Mouse (Mus musculus) embryo, embryonic 10 days (tissue): ENCODE data around the gene Hist3h2a.
A peak's percentile ranks its signal among the peaks of the same experiment; 100 is the strongest.

Experiments used
- DNase-seq: peaks from one replicate; pipeline ENCODE4 v3.0.0-alpha.2; 2015; ENCODE audit warnings: low spot score

Gene Hist3h2a

DNA sequence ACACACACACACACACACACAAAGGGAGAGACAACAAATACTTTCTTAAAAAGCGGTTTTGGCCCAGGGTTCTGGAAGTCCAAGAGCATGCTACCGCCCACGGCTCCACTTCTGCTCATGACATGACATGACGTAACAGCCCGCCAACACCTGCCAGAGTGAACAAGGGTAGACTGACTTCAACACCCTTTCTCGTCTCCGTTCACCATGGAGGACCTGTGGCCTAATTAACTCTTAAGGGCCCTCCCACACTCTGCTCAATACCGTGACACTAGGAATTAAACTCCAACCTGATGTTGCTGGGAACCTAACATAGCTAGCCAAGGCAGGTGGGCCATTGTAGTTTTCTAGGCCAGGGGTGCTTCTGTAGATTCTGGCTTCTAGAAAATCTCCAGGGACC, 14.5 kb downstream of the Hist3h2a start:
- DNase-seq, result no peak

- DNase-seq, result no peak
Measured at GRCm38 (mm10) chr11:58969659-58970058, 15.2 kb downstream of the Hist3h2a start.

- no peak for DNase-seq
Measured at GRCm38 (mm10) chr11:58970831-58971530, 16.5 kb downstream of the Hist3h2a start.

DNA sequence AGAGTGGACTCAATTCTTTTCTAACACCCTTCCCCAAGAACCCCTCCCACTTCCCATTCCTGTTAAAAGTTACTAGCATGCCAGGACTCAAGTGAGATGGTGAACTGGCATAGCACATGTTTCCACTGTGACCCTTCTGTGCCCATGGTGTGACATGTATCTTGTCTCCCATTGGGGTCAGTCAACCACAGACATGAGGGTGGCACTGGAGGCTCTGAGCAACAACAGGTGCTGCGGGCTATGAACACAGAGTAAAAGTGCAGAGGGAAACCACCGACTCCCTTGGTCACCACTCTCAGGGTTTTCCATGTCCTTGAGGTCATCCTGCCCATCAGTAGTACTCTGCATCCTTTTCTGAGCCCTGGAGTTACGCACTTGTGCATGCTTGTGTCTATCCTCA, 17.3 kb downstream of the Hist3h2a start:
- DNase-seq, result no peak

DNA sequence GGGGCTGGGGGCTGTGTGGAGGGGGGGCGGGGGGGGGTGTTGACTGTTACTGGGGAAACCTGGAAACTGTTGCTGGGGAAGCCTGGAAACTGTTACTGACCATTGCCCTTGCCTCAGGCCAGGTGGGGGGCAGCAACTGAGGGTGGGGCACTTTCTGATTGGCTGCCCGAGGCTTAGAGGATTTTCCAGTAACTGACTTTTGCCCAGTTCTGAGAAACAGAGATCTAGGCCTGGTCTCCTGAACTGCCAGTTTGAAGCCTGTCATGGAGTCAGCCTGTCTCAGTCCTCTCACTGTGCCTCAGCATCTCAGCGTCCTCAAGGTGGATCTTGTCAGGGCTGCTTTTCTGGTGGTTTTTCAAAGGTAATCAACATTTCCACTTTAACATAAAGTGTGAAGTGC, 19.9 kb downstream of the Hist3h2a start:
- DNase-seq, result no peak

DNA sequence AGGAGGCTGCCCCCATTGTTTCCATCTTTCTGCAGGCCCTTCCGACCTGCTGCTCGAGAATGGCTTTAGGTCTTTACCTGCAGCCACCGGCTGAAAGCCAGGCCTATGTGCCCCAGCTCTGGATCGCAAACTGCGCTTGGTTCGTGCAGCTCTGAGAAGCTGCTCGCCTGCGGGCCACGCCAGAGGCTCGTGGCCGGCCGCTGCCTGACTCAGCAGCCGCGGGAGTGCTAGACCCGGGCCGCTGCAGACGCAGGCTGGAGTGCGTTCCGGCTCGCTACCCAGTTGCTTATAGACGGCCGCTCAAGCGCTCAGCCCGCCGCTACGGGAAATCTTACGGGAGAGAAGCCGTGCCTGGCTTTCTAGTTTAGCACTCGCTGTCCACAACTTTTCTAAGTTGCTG, 22.7 kb downstream of the Hist3h2a start:
- DNase-seq, result no peak

DNA sequence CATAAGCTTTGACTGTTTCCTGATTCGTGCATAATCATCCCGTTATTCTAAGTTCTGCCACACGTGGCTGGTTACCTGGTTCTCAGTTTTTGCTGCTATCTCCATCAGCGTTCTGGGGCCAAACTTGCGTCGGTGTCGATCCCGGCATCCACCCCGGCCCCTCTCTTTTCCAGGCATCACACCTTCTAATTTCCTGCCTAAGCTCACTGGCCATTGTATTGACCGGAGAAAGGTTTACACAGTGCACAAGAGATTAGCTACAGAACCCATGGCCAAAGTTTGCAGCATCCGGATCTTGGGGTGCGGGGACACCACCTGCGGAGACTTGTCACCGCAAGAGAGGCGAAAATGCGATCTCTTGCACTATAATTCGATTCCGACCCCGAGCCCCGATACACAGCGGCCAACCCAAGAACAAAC, 23.1 kb downstream of the Hist3h2a start:
- DNase-seq, result no peak

GRCm38 (mm10) chr11:58978027-58978705, 23.7 kb downstream of the Hist3h2a start, which contains the start of gene Trim11:
Trim11 (plus strand) TSS chr11:58978093.
- peak; percentile 85 for DNase-seq

GRCm38 (mm10) chr11:58978706-58979030, 24.2 kb downstream of the Hist3h2a start:
- no peak for DNase-seq

GRCm38 (mm10) chr11:58979183-58979582, 24.7 kb downstream of the Hist3h2a start:
- DNase-seq, result no peak

- no peak for DNase-seq
Measured at GRCm38 (mm10) chr11:58979661-58980060, 25.2 kb downstream of the Hist3h2a start.

GRCm38 (mm10) chr11:58980381-58980990, 26.0 kb downstream of the Hist3h2a start:
- no peak for DNase-seq

DNA sequence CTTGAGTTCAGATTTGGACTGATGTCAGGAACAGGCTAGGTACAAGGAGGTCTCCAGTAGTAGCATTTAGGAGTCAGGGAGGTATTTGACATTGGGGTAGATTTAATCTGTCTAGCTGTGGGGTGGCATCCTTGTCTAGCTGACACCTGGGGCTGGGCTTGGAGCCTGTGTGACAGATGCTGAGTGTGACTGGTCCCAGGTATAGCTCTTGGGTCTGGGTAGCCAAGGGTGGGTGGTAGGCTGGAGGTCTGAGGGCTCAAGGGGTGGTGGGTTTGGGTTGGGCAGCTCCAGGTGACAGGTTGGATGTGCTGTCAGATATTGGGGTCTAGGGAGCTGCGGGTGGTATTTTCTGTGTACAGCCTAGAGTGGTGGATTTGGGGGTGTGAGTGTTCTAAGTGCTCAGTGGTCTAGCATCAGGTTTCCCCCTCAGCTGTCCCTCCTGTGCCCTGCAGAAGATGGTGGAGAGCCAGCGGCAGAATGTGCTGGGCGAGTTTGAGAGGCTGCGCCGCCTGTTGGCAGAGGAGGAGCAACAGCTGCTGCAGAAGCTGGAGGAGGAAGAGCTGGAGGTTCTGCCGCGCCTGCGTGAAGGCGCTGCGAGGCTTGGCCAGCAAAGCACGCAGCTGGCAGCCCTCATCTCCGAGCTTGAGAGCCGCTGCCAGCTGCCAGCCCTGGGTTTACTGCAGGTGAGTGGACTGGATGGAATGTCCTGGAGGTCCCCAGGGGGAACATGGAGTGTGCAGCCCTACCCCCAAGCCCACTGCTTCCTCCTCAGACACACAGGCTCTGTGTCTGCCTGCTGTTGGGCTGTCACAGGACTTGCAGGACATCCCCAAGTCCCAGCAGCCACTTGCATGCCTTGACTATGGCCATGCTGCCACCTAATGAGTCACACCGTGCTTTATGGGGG, 27.3 kb downstream of the Hist3h2a start:
- peak; percentile 52 for DNase-seq

DNA sequence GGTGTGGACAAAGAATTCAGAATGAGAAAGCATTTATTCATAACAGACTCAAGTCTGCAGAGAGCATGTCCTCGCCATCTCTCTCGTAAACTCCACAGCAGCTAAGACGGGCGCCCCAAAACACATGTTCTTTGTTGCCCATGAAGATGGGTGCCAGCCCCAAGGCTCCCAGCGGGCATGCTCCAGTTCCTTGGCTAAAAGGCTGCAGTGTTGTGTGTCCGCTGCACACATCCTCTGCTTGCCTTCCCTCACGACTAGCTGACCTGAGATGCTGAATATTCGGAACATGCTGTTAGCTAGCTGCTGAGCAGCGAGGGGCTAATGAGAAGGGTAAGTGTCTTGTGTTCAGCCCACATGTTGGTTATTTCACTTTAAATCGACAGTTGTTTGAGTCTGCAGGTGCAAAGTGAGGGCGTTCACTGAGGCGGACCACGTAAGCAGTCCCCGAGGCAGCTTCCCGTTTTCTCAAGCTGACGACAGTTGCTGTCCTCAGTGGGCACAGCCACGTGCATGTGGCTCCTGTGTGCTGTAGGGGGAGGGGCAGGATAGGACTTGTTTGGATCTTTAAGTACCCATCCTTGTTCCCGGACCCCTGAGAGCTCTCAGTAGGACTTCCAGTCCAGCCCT, 28.1 kb downstream of the Hist3h2a start:
- DNase-seq, result no peak

- no peak for DNase-seq
Measured at GRCm38 (mm10) chr11:58983691-58984341, 29.3 kb downstream of the Hist3h2a start.

DNA sequence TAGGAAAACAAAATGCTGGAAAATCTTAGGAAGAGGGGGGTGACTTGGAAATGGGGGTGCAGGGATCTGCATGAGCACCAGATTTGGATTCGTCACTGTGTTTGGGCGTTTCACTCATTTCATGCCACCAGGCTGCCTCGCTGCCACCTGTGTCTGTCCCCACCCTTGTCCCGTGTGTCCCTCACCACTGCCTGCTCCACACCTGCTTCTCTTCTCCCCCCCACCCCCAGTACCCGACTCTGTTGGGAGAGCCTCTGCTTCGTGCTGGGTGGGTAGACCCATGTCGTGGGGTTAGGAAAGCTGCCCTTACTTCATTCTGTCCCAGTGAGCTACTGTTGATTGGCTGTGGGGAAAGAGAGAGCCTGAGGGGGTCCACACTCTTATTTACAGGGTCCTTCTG, 30.2 kb downstream of the Hist3h2a start:
- no peak for DNase-seq

GRCm38 (mm10) chr11:58985299-58985917, 30.9 kb downstream of the Hist3h2a start:
- DNase-seq, result no peak

DNA sequence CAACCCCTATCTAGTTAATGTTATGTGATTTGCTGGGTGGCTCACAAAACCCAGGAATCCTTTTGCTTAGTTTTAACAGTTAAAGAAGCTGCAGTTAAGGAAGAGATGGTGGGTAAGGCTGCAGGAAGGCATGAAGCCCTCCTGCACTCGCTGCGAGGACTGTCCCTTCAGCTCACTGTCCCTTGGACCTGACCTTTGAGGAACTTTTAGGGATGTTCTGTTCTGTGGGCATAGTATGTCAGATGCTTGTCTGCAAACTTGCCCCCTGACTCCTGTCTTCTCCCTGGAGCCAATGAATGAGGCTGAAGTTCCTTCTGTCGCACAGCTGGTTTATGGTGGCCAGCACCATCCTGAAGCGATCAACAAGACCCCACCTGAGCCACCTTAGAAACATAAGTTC, 34.7 kb downstream of the Hist3h2a start:
- DNase-seq, result no peak

DNA sequence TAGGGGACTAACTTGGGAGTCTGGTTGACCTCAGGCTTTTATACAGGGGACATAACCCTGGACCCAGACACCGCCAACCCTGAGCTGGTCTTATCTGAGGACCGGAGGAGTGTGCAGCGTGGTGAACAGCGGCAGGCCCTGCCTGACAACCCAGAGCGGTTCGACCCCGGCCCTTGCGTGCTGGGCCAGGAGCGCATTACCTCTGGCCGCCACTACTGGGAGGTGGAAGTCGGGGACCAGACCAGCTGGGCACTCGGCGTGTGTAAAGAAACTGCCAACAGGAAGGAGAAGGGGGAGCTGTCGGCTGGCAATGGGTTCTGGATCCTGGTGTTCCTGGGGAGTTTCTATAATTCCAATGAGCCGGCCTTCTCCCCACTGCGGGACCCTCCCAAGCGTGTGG, 35.7 kb downstream of the Hist3h2a start:
- no peak for DNase-seq

DNA sequence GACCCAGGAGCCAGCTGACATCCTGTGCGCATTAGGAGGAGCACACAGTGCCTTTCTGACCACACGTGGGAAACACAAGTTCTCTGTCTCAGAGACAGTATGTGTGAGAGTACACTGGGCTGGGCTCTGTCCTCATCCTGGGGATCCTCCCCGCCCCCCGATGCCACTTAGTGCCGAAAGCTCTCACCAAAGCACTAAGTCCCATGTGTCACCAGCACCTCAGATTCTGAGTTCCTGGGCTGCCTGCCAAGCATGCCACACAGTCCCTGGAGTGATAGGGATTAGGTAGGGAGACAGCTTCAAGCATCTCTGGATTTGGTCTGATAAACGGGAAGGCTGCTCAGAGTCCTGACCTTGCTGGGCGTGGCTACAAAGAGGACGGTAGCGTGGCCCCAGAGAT, 36.3 kb downstream of the Hist3h2a start:
- no peak for DNase-seq

- DNase-seq, result no peak
Measured at GRCm38 (mm10) chr11:58991911-58992310, 37.4 kb downstream of the Hist3h2a start.
